Mouse (Mus musculus): Measurements from ENCODE around the gene Cab39.

GRCm38 (mm10) chr1:85758969-85759293, 34.3 kb upstream of the Cab39 start:
- TF ChIP-seq CTCF (IDR thresholded peaks at IDR 0.05; ENCODE audit: low read depth, low read length) (no peak), GATA1 (IDR thresholded peaks at IDR 0.05; ENCODE audit: borderline replicate concordance, low read length) (no peak)

Measured in G1E (cell line).